8 mouse cellular contexts compared by ENCODE assay signal in genomic region chr9:108854241-108854696, GRCm38 (mm10). TPM values are rescaled to one million over a fixed set of nuclear protein-coding genes. Genes with fewer than 3 reads are reported as not detected.
A peak's percentile ranks its signal among the peaks of the same experiment; 100 is the strongest.
DNase-seq lines count a peak whose midpoint lies in the region; ATAC-seq and TF ChIP-seq lines count a peak whose summit lies in the region.

No protein-coding gene starts in this region.

- peak overlapping the region; percentile 59 for H3K9ac ChIP-seq in hindbrain, embryonic 15.5 days

- intact Hi-C loops in left cerebral cortex, adult 2 months (cut with DNase I), result no loop called here

- no peak for TF ChIP-seq CTCF in left cerebral cortex, adult 2 months (IDR thresholded peaks at IDR 0.05)

- no peaks in the 10 kb centered on the region for H3K9me3 ChIP-seq in hindbrain, embryonic 15.5 days

- H3K27ac ChIP-seq in hindbrain, embryonic 15.5 days (replicated peaks), result peak overlapping the region; percentile 83
- peak overlapping the region; percentile 86 for H3K27ac ChIP-seq in left cerebral cortex, adult 2 months
- H3K27ac ChIP-seq in macrophage, result peak overlapping the region; percentile 93

- peak; percentile 77 for ATAC-seq in hindbrain, embryonic 15.5 days (ENCODE audit: low FRiP score, low read depth)

- peaks cover 17% of the 10 kb centered on the region for H3K4me1 ChIP-seq in hindbrain, embryonic 15.5 days (replicated peaks)

- under 1% methylated on average over 28 of the region's 28 CpGs for WGBS in hindbrain, embryonic 15.5 days
- WGBS in macrophage (ENCODE audit: missing documents), result under 1% methylated on average over 28 of the region's 28 CpGs

- H3K36me3 ChIP-seq in hindbrain, embryonic 15.5 days, result peaks cover 35% of the 10 kb centered on the region
- H3K36me3 ChIP-seq in macrophage (ENCODE audit: inconsistent target), result peaks cover 25% of the 10 kb centered on the region

- peak overlapping the region; percentile 67 for H3K4me2 ChIP-seq in hindbrain, embryonic 15.5 days

- H3K27me3 ChIP-seq in hindbrain, embryonic 15.5 days, result no peaks in the 10 kb centered on the region

- no peaks in the 10 kb centered on the region for H3K79me2 ChIP-seq in macrophage (ENCODE audit: inconsistent target)

- peak overlapping the region; percentile 69 for H3K4me3 ChIP-seq in hindbrain, embryonic 15.5 days
- H3K4me3 ChIP-seq in left cerebral cortex, adult 2 months, result peak overlapping the region; percentile 75
- H3K4me3 ChIP-seq in macrophage (ENCODE audit: inconsistent target), result peak overlapping the region; percentile 84

- peak; percentile 70 for DNase-seq in WW6 (ENCODE audit: low read depth, low spot score)
- DNase-seq in cerebellum, postnatal 25 days, result peak; percentile 85 to 90
- DNase-seq in frontal cortex, postnatal 36 days (ENCODE audit: low spot score in 2 of 2), result peak; percentile 83 to 89
- peak; percentile 82 for DNase-seq in left cerebral cortex, adult 2 months (ENCODE audit: extremely low spot score in 1 of 2, low spot score in 2 of 2)
- peak; percentile 69 for DNase-seq in retina, postnatal 7 days (ENCODE audit: low read depth, low spot score)
- DNase-seq in urinary bladder, adult 18-20 months (ENCODE audit: low spot score in 2 of 2), result peak; percentile 77 to 79

RNA-seq across cellular contexts. Expression of gene Slc26a6, which starts 1.2 kb away (rescaled TPM):
- polyA plus RNA-seq in hindbrain, embryonic 15.5 days (2015; fragmentation: Nextera tagmentation; extraction: Ambion mirVana), result 19.5 and 22.1 TPM in 2 replicates
- 10 to 100 TPM; 17.1 to 17.8 TPM for total RNA-seq in left cerebral cortex, adult 2 months (2021)
- 100 to 1,000 TPM in 2 of 26 experiments, 10 to 100 TPM in 24; 22.9 to 117 (median 53.7) TPM for total RNA-seq in macrophage (2018; cell fraction: chromatin; rRNA removed)
- total RNA-seq in macrophage (2018; cell fraction: cytosol; rRNA removed), result 10 to 100 TPM in 16 of 26 experiments, 1 to 10 TPM in 10; 5.4 to 20.5 (median 10.4) TPM
- 10 to 100 TPM; 11.7 to 65.4 (median 27.8) TPM for total RNA-seq in macrophage (2018; cell fraction: nucleus; rRNA removed)
- polyA plus RNA-seq in macrophage (2018), result 5.2 to 17.9 TPM (median 8.1 TPM) in 3 replicates

RNA-seq across cellular contexts. Expression of gene Celsr3, which starts 28.1 kb away (rescaled TPM):
- polyA plus RNA-seq in hindbrain, embryonic 15.5 days (2015; fragmentation: Nextera tagmentation; extraction: Ambion mirVana), result 12.7 and 14.6 TPM in 2 replicates
- 10 to 100 TPM; 65.1 to 75.0 TPM for total RNA-seq in left cerebral cortex, adult 2 months (2021)
- 10 to 100 TPM in 25 of 26 experiments, 1 to 10 TPM in 1; 6.5 to 34.9 (median 17.8) TPM for total RNA-seq in macrophage (2018; cell fraction: chromatin; rRNA removed)
- 1 to 10 TPM in 16 of 26 experiments, under 1 TPM in 10; 0.29 to 2.4 (median 1.1) TPM for total RNA-seq in macrophage (2018; cell fraction: cytosol; rRNA removed)
- total RNA-seq in macrophage (2018; cell fraction: nucleus; rRNA removed), result 10 to 100 TPM in 9 of 26 experiments, 1 to 10 TPM in 17; 3.2 to 20.2 (median 7.4) TPM
- polyA plus RNA-seq in macrophage (2018), result 0.53 to 1.2 TPM (median 0.95 TPM) in 3 replicates

RNA-seq across cellular contexts. Expression of gene Nckipsd, which starts 46.1 kb away (rescaled TPM):
- 30.3 and 30.7 TPM in 2 replicates for polyA plus RNA-seq in hindbrain, embryonic 15.5 days (2015; fragmentation: Nextera tagmentation; extraction: Ambion mirVana)
- 10 to 100 TPM; 64.7 to 68.0 TPM for total RNA-seq in left cerebral cortex, adult 2 months (2021)
- 100 to 1,000 TPM in 2 of 26 experiments, 10 to 100 TPM in 21, 1 to 10 TPM in 3; 7.9 to 150 (median 45.0) TPM for total RNA-seq in macrophage (2018; cell fraction: chromatin; rRNA removed)
- total RNA-seq in macrophage (2018; cell fraction: cytosol; rRNA removed), result 10 to 100 TPM in 12 of 26 experiments, 1 to 10 TPM in 14; 5.3 to 20.4 (median 9.1) TPM
- total RNA-seq in macrophage (2018; cell fraction: nucleus; rRNA removed), result 10 to 100 TPM in 22 of 26 experiments, 1 to 10 TPM in 4; 5.9 to 93.4 (median 20.0) TPM
- 10.6 to 19.3 TPM (median 11.4 TPM) in 3 replicates for polyA plus RNA-seq in macrophage (2018)

Comparison
In these comparisons a context has a peak if more than half of its experiments do, and no peak if none do; other contexts are left out.
1. Peak in every context shown above with its lines: DNase-seq, ATAC-seq, H3K4me3 ChIP-seq and H3K27ac ChIP-seq.